8 mouse cellular contexts compared by ENCODE assay signal in the genomic region with DNA sequence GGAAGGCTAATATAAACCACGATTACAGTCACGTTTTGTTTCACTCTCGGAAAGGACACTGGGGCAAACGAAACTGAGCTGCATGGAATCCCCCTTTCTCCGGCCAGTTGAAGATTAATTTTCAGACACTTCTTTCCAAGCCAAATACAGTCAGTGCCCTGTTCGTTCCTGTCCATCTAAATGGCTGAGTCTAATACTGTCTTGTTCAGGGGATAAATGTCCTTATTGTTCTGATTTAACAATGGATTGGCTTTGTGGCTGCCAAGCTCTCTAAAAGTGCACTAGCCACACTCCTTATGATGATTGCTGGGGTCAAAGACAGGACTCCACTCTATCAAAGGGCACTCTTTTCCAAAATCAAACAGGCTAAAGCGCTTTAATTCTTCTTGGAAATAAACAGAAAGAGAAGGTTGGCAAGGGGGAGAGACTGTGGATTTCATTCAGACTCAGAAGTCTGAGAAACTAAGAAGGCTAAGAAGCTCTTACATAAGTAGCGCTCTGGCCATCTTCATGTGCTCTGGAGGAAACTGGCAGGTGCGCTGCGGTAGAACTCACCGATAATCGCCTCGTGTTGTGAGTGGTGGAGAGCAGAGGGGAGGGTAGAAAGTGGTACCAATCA.
DNase-seq lines count a peak whose midpoint lies in the region; ATAC-seq and TF ChIP-seq lines count a peak whose summit lies in the region.

No protein-coding gene starts in this region.

- H3K9ac ChIP-seq in midbrain, embryonic 13.5 days (replicated peaks) = peak overlapping the region; percentile 54; the same call in 1 of the 2 replicates

- H3K36me3 ChIP-seq in midbrain, embryonic 13.5 days = no peaks in the 10 kb centered on the region

- no peak for TF ChIP-seq POLR2A in embryonic fibroblast, embryonic 13.5 days (IDR thresholded peaks at IDR 0.05; ENCODE audit: low read depth, low read length)

- H3K9me3 ChIP-seq in midbrain, embryonic 13.5 days = peaks cover 3% of the 10 kb centered on the region; the same call in 1 of the 2 replicates

- no peaks in the 10 kb centered on the region for H3K27me3 ChIP-seq in midbrain, embryonic 13.5 days

- no peak overlapping the region for H3K27ac ChIP-seq in embryonic fibroblast, embryonic 13.5 days (ENCODE audit: insufficient read depth, low read length)
- H3K27ac ChIP-seq in midbrain, embryonic 13.5 days = peak overlapping the region; percentile 83

- DNase-seq in kidney, adult 11 months = peak; percentile 14
- DNase-seq in kidney, postnatal 4 days = no peak
- DNase-seq in kidney, adult 9 months = peak; percentile 44
- DNase-seq in yolk sac, embryonic 10.5 days (ENCODE audit: low spot score) = no peak
- DNase-seq in ovary, adult 18-20 months (ENCODE audit: low spot score) = no peak

- 0 out of 2 replicates have a peak overlapping the region, but pooled peaks have one; percentile 20 for H3K4me3 ChIP-seq in embryonic fibroblast, embryonic 13.5 days (ENCODE audit: insufficient read depth, low read length)
- H3K4me3 ChIP-seq in midbrain, embryonic 13.5 days (replicated peaks) = peak overlapping the region; percentile 34

- 10% methylated on average over 13 of the region's 13 CpGs for WGBS in midbrain, embryonic 13.5 days

- ATAC-seq in midbrain, embryonic 13.5 days = peak; percentile 86
- no peak for ATAC-seq in megakaryocyte-erythroid progenitor cell, adult 5-6 weeks (replicated peaks; ENCODE audit: low FRiP score, low TSS enrichment, poor library complexity, severe bottlenecking)

- no peaks in the 10 kb centered on the region for H3K4me1 ChIP-seq in embryonic fibroblast, embryonic 13.5 days (ENCODE audit: control insufficient read depth, insufficient read depth, low read length)
- peaks cover 25% of the 10 kb centered on the region for H3K4me1 ChIP-seq in midbrain, embryonic 13.5 days (replicated peaks)

- no peak for TF ChIP-seq CTCF in embryonic fibroblast, embryonic 13.5 days (IDR thresholded peaks at IDR 0.05; ENCODE audit: borderline replicate concordance, insufficient read depth, low read length)

- peak overlapping the region; percentile 56 for H3K4me2 ChIP-seq in midbrain, embryonic 13.5 days (replicated peaks)

Comparison
In these comparisons a context has a peak if more than half of its experiments do, and no peak if none do; other contexts are left out.
1. DNase-seq: peak in kidney, adult 11 months (single experiment) and kidney, adult 9 months (single experiment); none in kidney, postnatal 4 days (0 of 2), yolk sac, embryonic 10.5 days (single experiment) and ovary, adult 18-20 months (single experiment).